Mouse (Mus musculus): Measurements from ENCODE around the gene Tmc5. TPM values are rescaled to one million over a fixed set of nuclear protein-coding genes. Genes with fewer than 3 reads are reported as not detected.

The Tmc5 gene
- polyA plus RNA-seq, 1 experiment = 0.83 TPM

- H3K27ac ChIP-seq (ENCODE audit: insufficient read depth, low read depth, low read length) = no peak overlapping the region
Measured at GRCm38 (mm10) chr7:118627550-118628298, 30.6 kb downstream of the Tmc5 start.

GRCm38 (mm10) chr7:118633094-118633493, 36.0 kb downstream of the Tmc5 start:
- no peak overlapping the region for H3K4me3 ChIP-seq (ENCODE audit: insufficient read depth, low read depth, low read length)
- no peak overlapping the region for H3K27ac ChIP-seq (ENCODE audit: insufficient read depth, low read depth, low read length)
- no peaks in the 10 kb centered on the region for H3K4me1 ChIP-seq (ENCODE audit: control insufficient read depth, insufficient read depth, low read length)
- 85% methylated on average over 9 of the region's 9 CpGs for WGBS
- TF ChIP-seq CTCF (conservative IDR thresholded peaks at IDR 0.05; ENCODE audit: insufficient read depth, insufficient read length, low read depth, low read length) (no peak), POLR2A (IDR thresholded peaks at IDR 0.05; ENCODE audit: low read depth, low read length) (no peak)
- no peaks in the 10 kb centered on the region for H3K36me3 ChIP-seq (ENCODE audit: control insufficient read depth, insufficient read depth, low read length)
- no peaks in the 10 kb centered on the region for H3K27me3 ChIP-seq (replicated peaks; ENCODE audit: control insufficient read depth, insufficient read depth, low read length)
- no peak for DNase-seq

More at GRCm38 (mm10) chr7:118627550-118628298, 30.6 kb downstream of the Tmc5 start:
- no peaks in the 10 kb centered on the region for H3K27me3 ChIP-seq (replicated peaks; ENCODE audit: control insufficient read depth, insufficient read depth, low read length)
- no peaks in the 10 kb centered on the region for H3K36me3 ChIP-seq (ENCODE audit: control insufficient read depth, insufficient read depth, low read length)
- no peak for TF ChIP-seq POLR2A (IDR thresholded peaks at IDR 0.05; ENCODE audit: low read depth, low read length)
- TF ChIP-seq CTCF (conservative IDR thresholded peaks at IDR 0.05; ENCODE audit: insufficient read depth, insufficient read length, low read depth, low read length) = no peak
- peaks cover 5% of the 10 kb centered on the region; the same call in 1 of the 2 replicates for H3K4me1 ChIP-seq (ENCODE audit: control insufficient read depth, insufficient read depth, low read length)
- peak; percentile 56 for DNase-seq
- 49% methylated on average over 13 of the region's 13 CpGs for WGBS
- H3K4me3 ChIP-seq (ENCODE audit: insufficient read depth, low read depth, low read length) = no peak overlapping the region

- TF ChIP-seq POLR2A (IDR thresholded peaks at IDR 0.05; ENCODE audit: low read depth, low read length) = no peak
- TF ChIP-seq CTCF (conservative IDR thresholded peaks at IDR 0.05; ENCODE audit: insufficient read depth, insufficient read length, low read depth, low read length) = no peak
- no peaks in the 10 kb centered on the region for H3K4me1 ChIP-seq (ENCODE audit: control insufficient read depth, insufficient read depth, low read length)
- 88% methylated on average over 7 of the region's 7 CpGs for whole genome bisulfite sequencing
- no peak overlapping the region for H3K27ac ChIP-seq (ENCODE audit: insufficient read depth, low read depth, low read length)
- H3K4me3 ChIP-seq (ENCODE audit: insufficient read depth, low read depth, low read length) = no peak overlapping the region
- no peaks in the 10 kb centered on the region for H3K27me3 ChIP-seq (replicated peaks; ENCODE audit: control insufficient read depth, insufficient read depth, low read length)
- no peak for DNase-seq
- H3K36me3 ChIP-seq (ENCODE audit: control insufficient read depth, insufficient read depth, low read length) = no peaks in the 10 kb centered on the region
Measured at GRCm38 (mm10) chr7:118633951-118634350, 36.9 kb downstream of the Tmc5 start.

- TF ChIP-seq CTCF (conservative IDR thresholded peaks at IDR 0.05; ENCODE audit: insufficient read depth, insufficient read length, low read depth, low read length) (no peak), POLR2A (IDR thresholded peaks at IDR 0.05; ENCODE audit: low read depth, low read length) (no peak)
- WGBS = 53% methylated on average over 4 of the region's 4 CpGs
- H3K4me1 ChIP-seq (ENCODE audit: control insufficient read depth, insufficient read depth, low read length) = no peaks in the 10 kb centered on the region
- no peaks in the 10 kb centered on the region for H3K27me3 ChIP-seq (replicated peaks; ENCODE audit: control insufficient read depth, insufficient read depth, low read length)
- H3K4me3 ChIP-seq (ENCODE audit: insufficient read depth, low read depth, low read length) = no peak overlapping the region
- DNase-seq = no peak
- no peak overlapping the region for H3K27ac ChIP-seq (ENCODE audit: insufficient read depth, low read depth, low read length)
- H3K36me3 ChIP-seq (ENCODE audit: control insufficient read depth, insufficient read depth, low read length) = no peaks in the 10 kb centered on the region
Measured at GRCm38 (mm10) chr7:118637466-118637865, 40.4 kb downstream of the Tmc5 start.

- Histone ChIP-seq H3K4me1 (ENCODE audit: control insufficient read depth, insufficient read depth, low read length) (no peaks in the 10 kb centered on the region), H3K27ac (ENCODE audit: insufficient read depth, low read depth, low read length) (no peak overlapping the region), H3K4me3 (ENCODE audit: insufficient read depth, low read depth, low read length) (no peak overlapping the region), H3K36me3 (ENCODE audit: control insufficient read depth, insufficient read depth, low read length) (no peaks in the 10 kb centered on the region), H3K27me3 (replicated peaks; ENCODE audit: control insufficient read depth, insufficient read depth, low read length) (no peaks in the 10 kb centered on the region)
- WGBS = 81% methylated on average over 1 of the region's 1 CpGs
- DNase-seq = no peak
- TF ChIP-seq CTCF (conservative IDR thresholded peaks at IDR 0.05; ENCODE audit: insufficient read depth, insufficient read length, low read depth, low read length) (no peak), POLR2A (IDR thresholded peaks at IDR 0.05; ENCODE audit: low read depth, low read length) (no peak)
Measured at GRCm38 (mm10) chr7:118646237-118646636, 49.1 kb downstream of the Tmc5 start.

GRCm38 (mm10) chr7:118649328-118649727, 52.2 kb downstream of the Tmc5 start:
- no peak overlapping the region for H3K4me3 ChIP-seq (ENCODE audit: insufficient read depth, low read depth, low read length)
- no peak for DNase-seq
- H3K27me3 ChIP-seq (replicated peaks; ENCODE audit: control insufficient read depth, insufficient read depth, low read length) = no peaks in the 10 kb centered on the region
- no peak overlapping the region for H3K27ac ChIP-seq (ENCODE audit: insufficient read depth, low read depth, low read length)
- WGBS = 83% methylated on average over 7 of the region's 7 CpGs
- no peaks in the 10 kb centered on the region for H3K4me1 ChIP-seq (ENCODE audit: control insufficient read depth, insufficient read depth, low read length)
- TF ChIP-seq POLR2A (IDR thresholded peaks at IDR 0.05; ENCODE audit: low read depth, low read length) (no peak), CTCF (conservative IDR thresholded peaks at IDR 0.05; ENCODE audit: insufficient read depth, insufficient read length, low read depth, low read length) (no peak)
- H3K36me3 ChIP-seq (ENCODE audit: control insufficient read depth, insufficient read depth, low read length) = no peaks in the 10 kb centered on the region

GRCm38 (mm10) chr7:118650119-118650518, 53.0 kb downstream of the Tmc5 start:
- H3K4me3 ChIP-seq (ENCODE audit: insufficient read depth, low read depth, low read length) = no peak overlapping the region
- no peaks in the 10 kb centered on the region for H3K4me1 ChIP-seq (ENCODE audit: control insufficient read depth, insufficient read depth, low read length)
- no peaks in the 10 kb centered on the region for H3K27me3 ChIP-seq (replicated peaks; ENCODE audit: control insufficient read depth, insufficient read depth, low read length)
- H3K36me3 ChIP-seq (ENCODE audit: control insufficient read depth, insufficient read depth, low read length) = no peaks in the 10 kb centered on the region
- DNase-seq = no peak
- 82% methylated on average over 4 of the region's 4 CpGs for WGBS
- TF ChIP-seq CTCF (conservative IDR thresholded peaks at IDR 0.05; ENCODE audit: insufficient read depth, insufficient read length, low read depth, low read length) (no peak), POLR2A (IDR thresholded peaks at IDR 0.05; ENCODE audit: low read depth, low read length) (no peak)
- no peak overlapping the region for H3K27ac ChIP-seq (ENCODE audit: insufficient read depth, low read depth, low read length)

Data from kidney, adult 2 months (tissue).